Mouse (Mus musculus) ES-E14 (cell line): ENCODE data around the gene Hnf4a. TPM values are rescaled to one million over a fixed set of nuclear protein-coding genes. Genes with fewer than 3 reads are reported as not detected.

Experiments
- DNase-seq: peaks from one replicate; pipeline ENCODE4 v3.0.0-alpha.2; 2013; ENCODE audit warnings: low read depth, low spot score
- H3K27ac ChIP-seq: 2 replicates; pipeline ENCODE4 v1.5.1; 2012; ENCODE audit warnings: low read depth, mild to moderate bottlenecking, low read length, moderate library complexity, mixed read lengths; ENCODE audit not compliant: poor library complexity, insufficient read depth, severe bottlenecking
- H3K36me3 ChIP-seq: 2 replicates; pipeline ENCODE4 v1.6.1; 2012; ENCODE audit warnings: mild to moderate bottlenecking, low read length, moderate library complexity, mixed read lengths; ENCODE audit not compliant: control insufficient read depth, poor library complexity, insufficient read depth, severe bottlenecking
- H3K4me1 ChIP-seq, 2 experiments: fragments of 150-350 bp in 1 of 2; sonication (generic) in 1 of 2; 2 replicates each; pipeline ENCODE4 v1.6.1; 2012; ENCODE audit warnings: low read length in 2 of 2, mild to moderate bottlenecking in 1 of 2, mixed read lengths in 1 of 2; ENCODE audit not compliant: control insufficient read depth in 2 of 2, insufficient read depth in 2 of 2, poor library complexity in 1 of 2
- H3K4me3 ChIP-seq, 2 experiments: fragments of 150-350 bp in 1 of 2; sonication (generic) in 1 of 2; 2 replicates each; pipeline ENCODE4 v1.5.1; 2012; ENCODE audit warnings: low read length in 2 of 2, low read depth in 1 of 2, mild to moderate bottlenecking in 1 of 2, mixed read lengths in 1 of 2; ENCODE audit not compliant: insufficient read depth in 1 of 2, poor library complexity in 1 of 2, severe bottlenecking in 1 of 2
- H3K9ac ChIP-seq: 2 replicates; pipeline ENCODE4 v1.6.1; 2012; ENCODE audit warnings: low read depth, mild to moderate bottlenecking, low read length, mixed read lengths; ENCODE audit not compliant: poor library complexity, insufficient read depth, severe bottlenecking
- H3K9me3 ChIP-seq: fragments of 150-350 bp; sonication (generic); 2 replicates; pipeline ENCODE4 v1.6.1; 2012; ENCODE audit warnings: low read depth, mild to moderate bottlenecking, low read length; ENCODE audit not compliant: control insufficient read depth, insufficient read depth
- CHD2 ChIP-seq: IDR thresholded peaks from 2 replicates; pipeline ENCODE4 v1.6.1; 2014; ENCODE audit warnings: mild to moderate bottlenecking, low read depth, low read length, inconsistent platforms
- HCFC1 ChIP-seq: IDR thresholded peaks from 2 replicates; pipeline ENCODE4 v1.6.1; 2012; ENCODE audit warnings: low read length, inconsistent platforms, borderline replicate concordance; ENCODE audit not compliant: insufficient read depth
- MAFK ChIP-seq: IDR thresholded peaks from 2 replicates; pipeline ENCODE4 v1.6.1; 2014; ENCODE audit warnings: mild to moderate bottlenecking, low read depth, low read length, inconsistent platforms; ENCODE audit not compliant: insufficient read depth
- ZC3H11A ChIP-seq: IDR thresholded peaks from 2 replicates; pipeline ENCODE4 v1.6.1; 2012; ENCODE audit warnings: low read depth, mild to moderate bottlenecking, inconsistent platforms, low read length, borderline replicate concordance
- ZNF384 ChIP-seq: IDR thresholded peaks from 2 replicates; pipeline ENCODE4 v1.6.1; 2012; ENCODE audit warnings: low read depth, low read length, inconsistent platforms
- in situ Hi-C, 2 experiments: fragments of 600-800 bp; cut with MboI; formaldehyde crosslinking; loops; one replicate each; pipeline ENCODE4 v1.15.1; 2025; ENCODE audit warnings: low sequenced_read_pairs in 2 of 2, inconsistent platforms in 1 of 2; ENCODE audit not compliant: unreplicated experiment in 2 of 2
- total RNA-seq: library from RNA; depleted of rRNA; stranded (reverse); fragments of 300-350 nt; gene quantifications from 2 replicates; pipeline ENCODE4 v1.2.3, GENCODE M21; 2012

The Hnf4a gene
- total RNA-seq, 1 experiment = 1.1 TPM

DNA sequence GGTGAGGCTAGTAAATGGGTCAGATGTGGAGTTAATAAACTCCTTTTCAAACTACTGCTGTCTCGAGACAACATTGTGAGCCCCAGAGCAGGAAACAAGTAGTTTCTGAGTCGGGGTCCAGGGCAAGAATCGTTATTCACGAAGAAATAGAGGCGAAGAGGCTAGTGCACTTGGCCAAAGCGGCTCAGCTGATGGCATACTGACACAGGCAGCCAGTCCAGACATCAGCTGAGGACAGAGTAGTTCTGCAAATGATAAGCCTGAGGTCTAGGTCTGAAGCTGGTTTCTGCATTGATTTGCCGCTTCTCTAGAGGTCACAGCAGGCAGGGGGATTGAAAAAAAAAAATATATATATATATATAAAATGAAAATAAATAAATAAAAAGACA lies 95.1 kb downstream of the Hnf4a start:
- TF ChIP-seq HCFC1 = no peak
- TF ChIP-seq ZNF384 = no peak
- TF ChIP-seq MAFK = no peak
- TF ChIP-seq ZC3H11A = no peak
- no peak for TF ChIP-seq CHD2
- H3K4me3 ChIP-seq = peak overlapping the region in 1 of 2 experiments; percentile 23; a peak in 1 of 4 replicates
- peak overlapping the region; percentile 27; the same call in 1 of the 2 replicates for H3K9ac ChIP-seq
- in situ Hi-C loops = no loop called here
- H3K4me1 ChIP-seq = peaks cover 0 to 3% of the 10 kb centered on the region in 2 experiments; a peak in 1 of 4 replicates
- no peak for DNase-seq
- no peaks in the 10 kb centered on the region for H3K36me3 ChIP-seq
- no peak overlapping the region for H3K27ac ChIP-seq
- no peaks in the 10 kb centered on the region for H3K9me3 ChIP-seq

DNA sequence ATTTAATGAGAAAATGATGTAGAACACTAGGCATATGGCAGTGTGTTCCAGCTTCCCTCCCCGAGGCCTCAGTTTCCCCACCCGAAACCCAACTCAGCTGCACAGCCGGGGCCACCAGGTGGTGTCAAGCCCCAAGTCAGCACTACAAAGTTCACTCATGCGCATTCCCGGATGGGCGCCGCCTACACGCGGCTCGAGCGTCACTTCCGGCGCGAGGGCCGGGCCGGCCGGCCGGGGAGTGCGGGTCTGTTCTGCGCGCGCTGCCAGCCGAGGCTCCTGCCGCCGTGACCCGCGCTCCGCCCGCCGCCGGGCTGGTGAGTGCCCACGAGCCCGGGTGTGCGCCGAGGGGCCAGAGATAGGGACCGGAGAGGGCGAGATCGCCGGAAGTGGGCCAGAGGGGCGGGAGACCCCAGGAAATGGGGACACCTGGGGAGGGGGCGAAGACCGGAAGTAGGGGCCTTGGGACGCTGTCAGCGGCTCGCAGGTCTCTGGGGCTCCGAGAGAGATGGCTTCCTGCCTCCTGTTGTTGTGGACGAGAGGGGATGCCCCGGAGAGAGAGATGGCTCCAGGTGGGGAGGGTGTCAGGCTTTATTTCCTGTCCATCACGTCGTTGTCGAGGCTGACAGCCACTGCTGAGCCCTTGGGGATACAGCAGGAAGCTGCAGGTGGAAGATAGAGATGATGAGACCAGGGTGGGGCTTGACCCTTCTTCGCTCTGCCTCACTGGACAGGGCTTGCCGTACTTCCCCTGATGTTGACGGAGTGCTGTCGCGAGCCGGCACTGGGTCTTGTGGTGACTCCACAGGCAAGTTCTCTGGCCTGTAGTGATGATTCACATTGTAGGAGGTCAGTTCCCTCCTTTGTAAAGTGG lies 95.7 kb downstream of the Hnf4a start, which contains the start of gene Ttpal:
TSS of gene Ttpal (plus strand) at position 214 of the 871 bp plus-strand sequence.
- H3K9ac ChIP-seq = peak within 1 kb of the TSS; percentile 94
- peak within 1 kb of the TSS; percentile 92 for H3K4me3 ChIP-seq
- H3K36me3 ChIP-seq = no peaks in the 10 kb centered on the region
- in situ Hi-C loops = no loop called here
- DNase-seq = peak; percentile 63
- TF ChIP-seq MAFK = no peak
- TF ChIP-seq ZNF384 = no peak
- TF ChIP-seq ZC3H11A = no peak
- TF ChIP-seq CHD2 = no peak
- no peak for TF ChIP-seq HCFC1
- H3K4me1 ChIP-seq = peaks cover under 1 to 3% of the 10 kb centered on the region in 2 experiments; a peak in 2 of 4 replicates
- no peaks in the 10 kb centered on the region for H3K9me3 ChIP-seq
- 0 out of 2 replicates have a peak within 1 kb of the TSS, but pooled peaks have one; percentile 37 for H3K27ac ChIP-seq

DNA sequence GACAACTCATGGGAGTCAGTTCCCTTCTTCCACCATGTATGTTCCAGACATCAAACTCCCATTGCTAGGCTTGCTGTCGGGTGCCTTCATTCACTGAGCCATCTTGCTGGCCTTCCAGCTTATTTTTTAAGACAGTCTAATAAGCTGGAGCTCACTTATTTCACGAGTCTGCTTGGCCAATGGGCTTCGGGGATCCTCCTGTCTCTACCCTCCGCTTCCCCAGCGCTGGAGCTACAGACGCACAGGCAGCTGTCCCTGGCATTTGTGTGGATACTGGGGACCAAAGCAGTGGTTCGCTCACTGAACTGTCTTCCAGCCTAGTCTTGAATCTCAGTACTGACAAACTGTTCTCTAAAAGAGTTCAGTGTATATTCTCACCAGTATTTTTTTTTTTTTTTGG lies 99.6 kb downstream of the Hnf4a start:
- Histone ChIP-seq H3K4me1 (peaks cover 3 to 11% of the 10 kb centered on the region in 2 experiments; a peak in 3 of 4 replicates), H3K27ac (no peak overlapping the region), H3K36me3 (no peaks in the 10 kb centered on the region), H3K4me3 (no peak overlapping the region), H3K9me3 (no peaks in the 10 kb centered on the region), H3K9ac (no peak overlapping the region)
- DNase-seq = no peak
- in situ Hi-C loops = no loop called here
- TF ChIP-seq ZNF384 (no peak), CHD2 (no peak), ZC3H11A (no peak), HCFC1 (no peak), MAFK (no peak)

GRCm38 (mm10) chr2:163608008-163608407 lies 101.4 kb downstream of the Hnf4a start:
- Histone ChIP-seq H3K36me3 (peaks cover 3% of the 10 kb centered on the region; the same call in 1 of the 2 replicates), H3K4me1 (peaks cover 2 to 16% of the 10 kb centered on the region in 2 experiments; a peak in 2 of 4 replicates), H3K4me3 (peak overlapping the region in 1 of 2 experiments; percentile 43; a peak in 2 of 4 replicates), H3K27ac (no peak overlapping the region), H3K9me3 (no peaks in the 10 kb centered on the region), H3K9ac (no peak overlapping the region)
- in situ Hi-C loops = no loop called here
- DNase-seq = no peak
- TF ChIP-seq ZNF384 = no peak
- TF ChIP-seq MAFK = no peak
- no peak for TF ChIP-seq ZC3H11A
- no peak for TF ChIP-seq CHD2
- TF ChIP-seq HCFC1 = no peak
